Mouse (Mus musculus): ENCODE measurements around the gene B3gat1.

The B3gat1 gene

DNA sequence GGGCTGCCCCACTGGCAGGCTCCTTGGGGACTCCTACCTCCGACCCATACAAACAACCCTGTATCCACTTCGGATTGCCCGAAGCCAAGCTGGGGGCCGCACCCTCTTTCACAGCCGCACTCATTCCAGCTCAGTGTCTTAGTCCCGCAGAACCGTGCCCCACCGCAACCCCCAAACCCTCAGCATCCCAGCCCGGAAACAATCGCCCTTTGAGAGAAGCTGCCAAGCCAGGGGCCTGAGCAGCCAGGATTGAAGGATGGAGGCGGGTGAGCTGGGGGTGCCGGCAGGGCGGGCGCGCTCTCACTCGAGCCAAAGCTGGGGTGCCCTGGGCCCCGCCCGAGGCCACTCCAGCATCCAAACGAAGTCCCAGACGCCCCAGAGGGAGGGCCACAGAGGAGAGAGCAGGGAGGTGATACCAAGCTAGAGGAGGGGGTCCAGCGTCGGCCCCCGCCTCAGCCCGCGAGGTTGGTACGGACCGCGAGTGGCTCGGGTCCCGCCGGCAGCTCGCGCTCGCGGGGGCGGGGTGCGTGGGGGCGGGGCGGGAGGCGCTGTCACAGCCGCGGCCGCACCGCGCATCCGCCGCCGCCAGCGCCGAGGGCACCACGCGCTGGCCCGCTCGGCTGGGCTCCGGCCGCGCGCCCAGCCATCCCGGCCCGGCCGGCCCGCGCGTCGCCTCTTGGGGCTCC is at the start of gene B3gat1:
TSS of gene B3gat1 (plus strand) at position 523 of the 686 bp plus-strand sequence.
- no peak for DNase-seq (ENCODE audit: low read depth, low spot score)

DNA sequence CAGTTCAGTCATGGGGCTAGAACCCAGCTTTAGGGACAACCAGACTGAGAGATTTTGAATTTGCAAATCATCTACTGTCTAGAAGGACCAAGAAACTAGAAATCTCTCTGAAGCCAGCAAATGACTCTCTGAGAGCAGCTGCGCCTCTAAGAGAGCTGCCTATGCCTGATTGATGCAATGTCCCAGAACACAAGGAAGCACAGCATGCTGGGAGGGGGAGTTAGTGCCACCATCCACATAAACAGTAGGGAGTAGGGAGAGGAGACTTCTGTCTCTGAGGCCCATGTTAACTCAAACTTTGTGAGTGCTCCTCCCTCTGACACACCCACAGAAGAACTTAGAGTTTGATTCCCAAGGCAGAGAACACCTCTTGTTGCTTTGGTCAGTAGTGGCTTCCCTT is 44.4 kb upstream of the B3gat1 start:
- DNase-seq (ENCODE audit: low read depth, low spot score): no peak

DNA sequence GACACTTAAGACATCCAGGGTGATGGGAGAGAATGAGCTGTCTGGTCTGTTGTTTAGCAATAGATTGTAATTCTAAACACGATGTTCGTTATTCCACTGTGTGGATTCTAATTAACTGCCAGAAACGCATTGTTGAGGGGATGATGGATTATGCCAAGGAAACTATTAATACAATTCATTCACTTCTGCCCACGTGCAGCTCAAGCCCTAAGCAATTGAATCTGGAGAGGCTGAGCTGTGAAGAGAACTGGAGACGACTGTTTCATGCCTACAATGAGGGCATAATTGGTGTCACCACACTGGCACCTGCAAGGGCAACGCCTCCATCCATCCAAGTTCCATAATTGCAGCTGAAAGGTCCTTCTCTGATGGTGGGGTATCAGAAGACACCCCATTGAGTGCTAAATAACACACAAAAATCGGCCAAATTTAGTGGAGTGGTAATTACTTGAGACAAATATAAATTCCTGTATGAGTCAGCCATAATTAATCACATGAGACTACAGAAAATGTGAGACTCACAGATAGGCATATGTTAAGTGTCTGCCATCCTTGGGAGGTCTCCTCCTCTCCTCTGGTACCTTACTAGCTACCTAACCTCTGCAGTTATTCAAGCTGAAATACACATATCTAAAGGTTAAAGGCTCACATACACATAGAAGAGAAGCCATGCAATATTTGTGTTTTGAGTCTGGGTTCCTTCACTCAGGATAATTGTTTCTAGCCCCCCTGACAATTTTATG is 43.4 kb upstream of the B3gat1 start:
- no peak for DNase-seq (ENCODE audit: low read depth, low spot score)

DNA sequence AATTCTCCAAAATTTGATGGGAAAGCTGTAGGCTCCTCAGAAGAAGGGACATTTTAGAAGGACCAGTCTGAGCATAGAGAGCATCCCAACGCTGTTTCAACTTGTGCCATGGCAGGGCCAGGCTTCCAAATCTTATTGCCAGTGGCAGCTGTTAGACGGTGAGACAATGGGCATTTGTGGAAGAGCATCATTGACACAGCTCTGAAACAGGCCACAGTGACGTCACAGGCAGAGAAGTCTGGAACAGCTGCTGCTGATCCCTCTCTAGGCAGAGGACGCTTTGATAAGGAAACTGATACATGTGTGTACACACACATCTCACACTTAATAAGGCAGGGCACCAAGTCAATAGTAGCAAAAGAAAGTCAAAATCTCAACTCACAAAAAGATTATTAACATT is 40.9 kb upstream of the B3gat1 start:
- no peak for DNase-seq (ENCODE audit: low read depth, low spot score)

DNA sequence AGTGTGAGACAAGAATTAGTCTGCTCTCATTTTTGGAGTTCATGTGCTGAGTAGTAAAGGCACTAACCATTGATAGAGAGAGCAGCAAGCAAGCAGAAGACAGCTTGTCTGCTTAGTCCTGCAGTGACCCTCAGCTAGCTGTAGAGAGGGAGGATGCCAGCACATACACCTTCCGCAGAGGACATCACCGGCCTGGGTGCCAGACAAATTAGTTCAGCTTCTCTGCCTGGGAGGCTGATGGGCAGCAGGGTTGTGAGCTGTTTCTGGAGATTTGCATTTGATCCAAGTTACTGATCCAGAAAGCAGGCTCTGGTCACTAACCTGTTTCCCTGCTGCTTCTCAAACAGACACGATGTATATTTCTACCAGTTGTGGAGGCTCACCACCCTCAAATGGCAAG is 38.9 kb upstream of the B3gat1 start:
- no peak for DNase-seq (ENCODE audit: low read depth, low spot score)

DNA sequence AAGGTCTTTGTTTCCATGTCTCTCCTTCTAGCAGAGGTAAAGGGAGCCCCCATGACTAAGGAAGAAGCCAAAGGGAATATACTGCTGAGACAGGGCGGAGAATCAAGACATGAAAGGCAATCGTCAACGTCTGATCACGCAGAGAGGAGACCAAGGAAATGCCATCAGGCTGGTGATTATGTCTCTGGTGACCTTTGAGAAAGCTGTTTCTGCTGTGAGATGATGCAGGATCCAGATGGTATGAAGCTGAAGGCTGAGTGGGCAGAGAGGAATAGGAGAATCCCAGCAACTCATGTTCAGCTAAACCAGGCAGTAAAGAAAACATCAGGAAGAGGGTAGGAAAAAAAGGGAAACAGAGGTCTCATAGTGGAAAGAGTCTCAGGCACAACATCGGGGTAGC is 38.4 kb upstream of the B3gat1 start:
- DNase-seq (ENCODE audit: low read depth, low spot score): no peak

DNA sequence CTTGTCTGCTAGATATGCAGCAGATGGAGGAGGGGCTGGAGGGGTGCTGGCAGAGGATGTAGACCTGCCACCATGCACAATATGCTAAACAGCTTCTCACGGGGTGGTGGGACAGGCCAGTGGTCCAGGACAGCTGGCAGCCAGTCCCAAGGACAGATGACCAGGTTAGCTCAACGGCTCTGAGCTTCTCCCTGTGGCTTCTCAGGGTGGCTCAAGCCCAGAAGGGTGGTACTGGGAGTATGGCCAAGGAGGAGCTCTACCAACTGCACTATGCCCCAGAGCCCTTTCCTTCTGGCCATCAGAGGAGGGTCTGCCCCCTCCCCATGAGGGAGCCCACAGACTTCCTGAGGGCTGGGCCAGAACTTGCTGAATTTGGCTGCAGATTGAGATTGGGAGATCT is 35.2 kb upstream of the B3gat1 start:
- no peak for DNase-seq (ENCODE audit: low read depth, low spot score)

DNA sequence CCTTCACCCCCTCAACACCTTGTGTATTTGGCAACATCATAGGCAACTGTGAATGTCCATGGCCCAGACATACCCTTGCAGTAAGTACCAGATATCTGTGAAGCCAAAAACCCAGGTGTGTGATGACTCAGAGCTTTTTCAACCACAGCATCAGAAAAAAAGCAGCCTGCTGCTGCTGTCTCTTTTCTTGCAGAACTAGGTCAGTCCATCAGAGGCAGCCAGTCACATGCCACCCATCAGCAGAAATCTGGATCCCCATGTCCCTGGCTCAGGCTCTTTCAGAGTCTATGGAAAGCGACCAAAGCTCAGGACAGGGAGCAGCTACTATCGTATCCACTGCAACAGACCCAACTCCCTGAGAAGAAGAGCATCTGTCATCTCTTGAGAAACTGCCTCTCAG is 33.2 kb upstream of the B3gat1 start:
- no peak for DNase-seq (ENCODE audit: low read depth, low spot score)

DNA sequence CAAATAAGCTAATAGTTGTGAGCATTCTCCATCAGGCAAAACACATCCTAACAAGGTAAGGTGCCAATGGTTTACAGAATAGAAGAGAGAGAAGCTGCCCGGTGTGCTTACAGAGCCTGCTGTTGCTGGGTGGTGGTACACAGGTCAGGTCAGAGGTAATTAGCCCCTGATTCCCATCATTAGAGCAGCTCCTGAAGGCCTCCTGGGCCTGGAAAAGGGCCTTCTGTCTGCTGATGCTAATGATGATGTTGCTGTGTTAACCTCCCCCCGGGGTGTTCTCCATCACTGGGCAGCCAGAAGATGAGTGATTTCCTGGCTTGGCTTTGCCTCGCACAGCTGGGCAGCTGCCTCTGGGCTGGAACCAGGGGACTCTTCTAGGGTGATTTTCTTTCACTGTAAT is 15.1 kb upstream of the B3gat1 start:
- DNase-seq (ENCODE audit: low read depth, low spot score): no peak

DNA sequence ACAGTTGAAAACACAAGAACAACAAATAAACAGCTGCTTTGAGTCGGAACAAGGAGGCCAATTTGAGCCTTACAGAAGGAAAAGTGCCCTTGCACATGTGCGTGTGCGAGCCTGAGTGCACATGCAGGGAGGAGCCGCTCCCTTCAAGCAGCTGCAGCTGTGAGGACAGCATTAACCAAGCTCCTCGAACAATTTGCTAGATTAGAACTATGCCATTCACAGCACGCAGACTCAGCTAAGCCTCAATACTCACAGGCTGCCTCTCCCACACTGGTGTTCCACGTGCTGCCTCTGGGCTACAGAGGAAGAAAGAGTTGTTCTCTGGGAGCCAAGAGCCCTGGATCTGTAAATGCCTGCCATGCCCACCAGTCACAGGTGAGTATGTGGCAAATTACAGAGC is 11.8 kb upstream of the B3gat1 start:
- no peak for DNase-seq (ENCODE audit: low read depth, low spot score)

DNA sequence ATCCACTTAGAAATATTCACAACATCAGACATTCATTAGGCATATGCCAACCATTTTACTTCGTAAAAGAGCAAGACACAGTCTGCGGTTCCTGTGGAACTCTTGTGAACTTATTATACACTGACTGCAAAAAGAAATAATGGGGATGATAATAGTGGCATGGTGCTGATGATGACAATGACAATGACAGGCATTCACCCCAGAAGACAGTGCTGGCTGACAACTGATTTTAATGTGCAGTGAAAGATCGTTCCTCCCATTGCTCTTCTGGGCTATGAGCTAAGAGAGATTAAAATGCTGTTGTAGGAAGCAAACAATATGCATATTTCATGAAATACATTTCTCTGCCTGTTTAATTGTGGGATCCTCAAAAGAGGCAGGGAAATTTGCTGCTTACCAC is 7.8 kb upstream of the B3gat1 start:
- no peak for DNase-seq (ENCODE audit: low read depth, low spot score)

DNA sequence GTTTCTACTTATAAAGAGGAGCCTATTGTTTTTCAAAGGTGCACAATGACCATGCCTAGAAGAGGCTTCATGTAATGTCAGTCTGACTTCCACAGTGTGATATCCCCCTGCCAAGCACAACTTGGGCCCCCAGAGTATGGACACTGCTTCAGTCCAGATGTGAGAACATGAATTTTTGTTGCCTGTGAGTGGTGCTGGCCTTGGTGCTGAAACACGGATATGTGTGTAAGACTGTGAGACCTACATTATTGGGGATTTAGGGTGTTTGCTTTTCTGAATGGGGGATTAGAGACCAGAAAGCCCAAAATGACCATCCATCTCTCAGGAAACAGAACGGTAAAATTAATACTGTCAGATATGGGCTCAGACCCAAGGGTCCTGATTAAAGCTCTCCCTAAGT is 6.1 kb upstream of the B3gat1 start:
- no peak for DNase-seq (ENCODE audit: low read depth, low spot score)

DNA sequence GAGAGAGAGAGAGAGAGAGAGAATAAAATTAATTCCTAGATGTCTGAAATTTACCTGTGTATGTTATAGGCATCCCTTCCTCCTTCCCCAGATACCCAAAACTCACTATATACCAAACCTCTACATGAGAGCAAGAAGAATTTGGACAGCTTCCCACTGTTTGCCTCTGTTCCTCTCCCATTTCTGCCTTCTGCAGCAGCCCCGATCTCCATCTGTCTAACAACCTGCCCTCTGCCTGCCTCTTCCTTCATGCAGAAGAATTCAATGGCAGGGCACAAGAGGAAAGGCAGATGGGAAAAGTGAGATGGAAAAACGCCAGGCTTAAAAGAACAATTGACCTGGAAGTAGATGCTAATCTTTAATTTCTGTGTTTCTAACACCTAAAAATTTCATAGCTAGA is 5.0 kb upstream of the B3gat1 start:
- DNase-seq (ENCODE audit: low read depth, low spot score): no peak

DNA sequence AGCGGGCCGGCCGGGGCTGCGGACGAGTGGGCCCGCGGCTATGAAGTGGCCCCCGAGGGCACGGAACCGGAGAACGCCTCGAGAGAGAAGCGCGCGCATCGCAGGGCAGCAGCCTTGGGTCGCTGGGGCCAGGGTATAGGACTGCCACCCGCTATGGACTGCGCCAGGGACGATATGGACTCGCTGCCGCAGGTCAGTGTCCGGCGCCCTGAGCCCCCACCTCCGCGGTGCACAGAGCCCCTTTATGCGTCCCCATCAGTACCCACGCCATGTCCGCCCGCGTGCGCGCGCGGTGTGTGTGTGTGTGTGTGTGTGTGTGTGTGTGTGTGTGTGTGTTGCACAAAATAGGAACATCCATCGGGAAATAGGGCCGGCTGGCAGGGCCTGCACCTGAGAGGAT is 458 bp downstream of the B3gat1 start:
- DNase-seq (ENCODE audit: low read depth, low spot score): no peak

DNA sequence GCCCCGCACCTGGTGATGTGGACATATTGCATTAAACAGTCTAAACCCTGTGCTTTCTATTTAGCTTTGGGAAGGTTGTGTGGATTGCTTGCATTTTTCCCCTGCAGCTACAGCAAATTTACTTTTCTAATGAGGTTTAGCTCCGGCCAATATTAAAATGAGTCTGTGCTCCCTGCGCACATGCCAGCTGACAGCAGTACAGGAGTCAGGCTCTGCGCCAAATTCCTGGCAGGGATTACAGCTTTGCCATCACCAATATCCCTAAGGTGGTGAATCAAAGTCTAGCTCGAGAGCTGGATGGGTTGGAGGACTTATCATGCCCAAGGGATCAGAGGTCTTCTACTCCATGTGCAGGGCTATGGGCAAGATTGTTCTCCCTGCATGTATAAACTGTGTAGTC is 3.6 kb downstream of the B3gat1 start:
- DNase-seq (ENCODE audit: low read depth, low spot score): no peak

DNA sequence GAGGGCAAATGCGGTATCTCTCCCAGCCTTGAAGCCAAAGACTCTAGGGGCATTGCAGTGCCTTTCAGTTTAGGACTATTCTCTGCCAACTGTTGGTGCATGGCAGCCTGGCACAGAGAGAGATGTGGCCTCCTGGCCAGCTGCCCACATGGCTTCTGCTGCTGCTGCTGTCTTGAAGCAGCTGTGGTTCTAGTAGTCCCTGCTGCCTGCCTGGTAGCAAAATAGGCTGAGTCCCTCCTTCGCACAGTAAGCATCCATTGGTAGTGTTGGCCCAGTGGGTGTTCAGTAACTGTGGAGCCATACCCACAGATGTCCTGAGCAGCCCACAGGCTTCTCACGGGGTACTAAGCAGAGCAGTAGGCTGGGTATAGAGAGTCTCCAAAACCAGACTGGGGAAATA is 9.3 kb downstream of the B3gat1 start:
- DNase-seq (ENCODE audit: low read depth, low spot score): no peak

DNA sequence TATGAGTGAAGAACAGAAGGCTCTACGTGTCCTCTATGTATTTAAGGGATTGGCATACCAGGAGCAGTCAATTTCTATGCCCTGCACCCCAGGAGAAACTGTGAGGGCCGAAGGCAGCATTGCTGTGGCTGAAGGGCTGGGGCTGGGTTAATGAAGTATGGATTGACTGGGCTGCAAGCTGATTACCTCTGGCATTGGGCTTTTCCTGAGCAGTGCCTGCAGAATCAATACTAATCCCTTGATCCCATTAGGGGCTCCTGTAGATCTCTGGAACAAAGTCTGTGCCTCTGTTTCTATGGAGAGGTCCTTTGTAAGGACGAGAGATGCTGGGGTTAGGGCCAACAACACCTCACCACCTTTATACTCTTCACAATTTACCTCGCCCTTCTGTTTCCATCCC is 13.6 kb downstream of the B3gat1 start:
- DNase-seq (ENCODE audit: low read depth, low spot score): no peak

DNA sequence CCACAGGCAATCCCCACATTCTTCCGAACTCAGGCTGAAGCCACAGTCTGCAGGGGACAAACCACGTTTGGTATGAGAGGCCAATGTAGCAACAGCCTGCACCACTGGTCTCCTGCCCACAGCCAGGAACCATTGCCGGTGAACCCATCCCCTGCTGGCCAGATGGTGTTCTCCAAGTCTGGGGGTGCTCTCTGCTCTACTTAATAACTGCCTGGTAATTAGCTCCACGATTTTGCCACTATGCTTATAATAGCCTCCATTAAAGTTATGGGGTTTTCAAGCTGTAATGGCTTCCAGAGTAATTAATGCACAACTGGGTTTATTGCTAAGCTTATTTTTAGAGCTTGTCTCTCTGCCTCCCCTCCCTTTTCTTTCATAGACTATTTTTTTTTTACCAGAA is 15.4 kb downstream of the B3gat1 start:
- DNase-seq (ENCODE audit: low read depth, low spot score): no peak

DNA sequence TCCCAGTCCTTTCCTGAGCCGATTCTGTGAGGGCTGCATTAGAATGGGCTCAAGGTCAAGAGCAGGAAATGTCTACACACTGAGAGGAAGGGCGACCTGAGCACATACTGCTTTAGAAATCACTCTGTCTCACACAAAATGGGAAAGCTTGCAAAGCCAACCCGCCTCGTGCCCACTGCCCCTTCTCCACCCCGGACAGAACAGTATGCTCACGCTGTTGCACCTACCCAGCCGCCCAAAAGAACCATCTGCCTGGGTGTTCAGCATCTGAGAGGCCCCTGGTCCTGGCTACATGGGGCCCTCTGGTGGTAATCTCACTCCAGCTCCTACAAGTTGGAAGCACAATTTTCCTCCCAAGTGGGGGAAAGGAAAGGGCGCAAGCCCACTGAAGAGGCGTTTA is 26.6 kb downstream of the B3gat1 start:
- DNase-seq (ENCODE audit: low read depth, low spot score): no peak

DNA sequence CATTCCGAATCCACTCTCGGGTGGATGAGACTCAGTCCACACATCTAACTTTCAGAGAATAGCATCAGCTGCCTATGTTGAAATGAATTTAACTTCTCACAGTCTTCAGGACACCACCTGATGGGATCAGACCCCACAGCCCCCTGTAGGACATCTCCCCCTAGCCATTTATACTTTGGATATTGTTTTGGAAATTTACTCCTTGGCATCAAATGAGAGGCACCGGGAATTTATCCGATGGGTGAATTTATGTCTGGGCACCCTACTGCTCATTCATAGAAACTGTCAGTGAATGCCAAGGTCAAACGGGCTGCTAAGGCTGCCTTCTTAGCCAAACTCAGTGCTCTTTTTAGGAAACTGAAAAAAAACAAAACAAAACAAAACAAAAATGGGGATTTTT is 27.0 kb downstream of the B3gat1 start:
- DNase-seq (ENCODE audit: low read depth, low spot score): no peak

DNA sequence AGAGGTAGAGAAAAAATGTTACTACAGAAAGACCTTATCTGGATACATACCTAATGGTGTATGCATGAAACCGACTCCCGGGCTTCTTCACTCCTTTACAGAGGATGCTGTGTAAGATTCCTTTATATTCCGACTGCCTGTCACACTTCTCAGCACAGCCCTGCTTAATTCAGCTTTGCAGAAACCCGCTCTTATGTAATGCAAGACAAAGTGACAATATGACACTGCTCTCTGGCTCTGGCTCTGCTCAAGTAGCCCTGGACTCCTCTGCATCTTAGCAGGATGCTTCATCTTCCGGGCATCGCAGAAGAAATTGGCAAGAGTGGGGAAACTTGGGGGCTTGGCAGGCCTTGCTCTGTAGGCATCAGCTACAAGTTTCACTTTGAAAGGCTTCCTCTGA is 28.9 kb downstream of the B3gat1 start:
- no peak for DNase-seq (ENCODE audit: low read depth, low spot score)

DNA sequence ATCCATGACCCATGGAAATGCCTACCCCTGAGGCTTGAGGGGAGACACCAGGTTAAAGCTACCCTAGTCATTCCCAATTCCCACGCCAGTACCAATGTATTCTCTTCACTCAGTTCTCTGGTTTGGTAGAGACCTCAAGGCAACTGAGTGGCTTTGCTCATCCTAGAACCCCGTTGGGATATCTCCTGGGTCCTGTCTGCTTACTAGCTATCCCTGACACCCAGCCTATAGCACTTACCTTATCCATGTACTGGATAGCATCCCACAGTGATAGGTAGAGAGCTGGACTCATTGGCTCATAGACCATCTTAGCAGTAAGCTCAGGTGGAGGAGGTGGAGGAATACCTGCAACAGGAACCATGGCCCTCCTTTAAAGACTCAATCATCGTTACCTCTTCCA is 34.7 kb downstream of the B3gat1 start:
- no peak for DNase-seq (ENCODE audit: low read depth, low spot score)

DNA sequence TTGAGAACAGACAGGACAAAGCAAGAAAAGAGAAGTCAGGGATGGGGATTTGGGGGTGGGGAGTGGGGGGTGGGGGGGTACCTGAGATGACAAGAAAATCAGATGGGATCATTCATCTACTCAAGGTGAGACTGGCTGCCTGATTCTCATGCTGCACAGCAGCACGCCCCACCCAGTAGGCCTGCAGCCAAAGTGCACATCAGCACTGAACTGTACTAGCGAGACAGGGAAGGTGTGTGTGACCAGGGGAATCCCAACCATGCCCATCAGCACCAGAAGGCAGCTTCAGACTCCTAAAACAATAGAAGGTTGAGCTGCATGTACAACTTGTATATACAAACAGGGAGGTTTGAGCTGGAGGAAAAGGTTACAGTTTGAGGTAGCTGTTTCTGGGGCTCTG is 42.2 kb downstream of the B3gat1 start:
- DNase-seq (ENCODE audit: low read depth, low spot score): no peak
